Mouse (Mus musculus): ENCODE results near the gene A630095N17Rik. TPM values are rescaled to one million over a fixed set of nuclear protein-coding genes. Genes with fewer than 3 reads are reported as not detected.
"Not testable (repeated sequence)": the region's sequence is repeated elsewhere in the genome, so short reads cannot be mapped to it uniquely, and the experiment has no call there.

Gene A630095N17Rik
- polyA plus RNA-seq, 1 experiment from 2014 or later, result not detected

GRCm38 (mm10) chr1:75236117-75237050, 4.5 kb upstream of the A630095N17Rik start, which contains the start of gene Dnajb2:
Gene Dnajb2 (plus strand): TSS chr1:75236406.
- Histone ChIP-seq H3K4me2 (peak within 1 kb of the TSS; percentile 95), H3K4me3 (peak within 1 kb of the TSS; percentile 83), H3K36me3 (peaks cover 21% of the 10 kb centered on the region), H3K9me3 (no peaks in the 10 kb centered on the region), H3K9ac (peak within 1 kb of the TSS; percentile 93), H3K27me3 (replicated peaks) (no peaks in the 10 kb centered on the region; the same call in 1 of the 2 replicates), H3K27ac (replicated peaks) (peak within 1 kb of the TSS; percentile 94), H3K4me1 (peaks cover 35% of the 10 kb centered on the region)
- ATAC-seq (ENCODE audit: extremely low read depth, insufficient number of reproducible peaks, low FRiP score, low TSS enrichment), result peak; percentile 87
- whole genome bisulfite sequencing, result under 1% methylated on average over 64 of the region's 64 CpGs

- ATAC-seq (ENCODE audit: extremely low read depth, insufficient number of reproducible peaks, low FRiP score, low TSS enrichment), result no peak
- H3K9me3 ChIP-seq, result no peaks in the 10 kb centered on the region
- H3K4me2 ChIP-seq, result peak overlapping the region; percentile 37
- peaks cover 35% of the 10 kb centered on the region for H3K4me1 ChIP-seq
- peak overlapping the region; percentile 94; the same call in 1 of the 2 replicates for H3K27ac ChIP-seq (replicated peaks)
- no peak overlapping the region for H3K9ac ChIP-seq
- under 1% methylated on average over 8 of the region's 8 CpGs for WGBS
- peaks cover 4% of the 10 kb centered on the region for H3K36me3 ChIP-seq
- H3K4me3 ChIP-seq, result no peak overlapping the region
- no peaks in the 10 kb centered on the region; the same call in 1 of the 2 replicates for H3K27me3 ChIP-seq (replicated peaks)
Measured at GRCm38 (mm10) chr1:75234606-75235005, 2.7 kb upstream of the A630095N17Rik start.

GRCm38 (mm10) chr1:75232489-75232888, 587 bp upstream of the A630095N17Rik start:
- not testable (repeated sequence) for H3K4me2 ChIP-seq; H3K9ac ChIP-seq; H3K36me3 ChIP-seq; ATAC-seq (ENCODE audit: extremely low read depth, insufficient number of reproducible peaks, low FRiP score, low TSS enrichment); H3K27ac ChIP-seq (replicated peaks); H3K4me3 ChIP-seq; H3K9me3 ChIP-seq; H3K27me3 ChIP-seq (replicated peaks)
- 61% methylated on average over 4 of the region's 4 CpGs for WGBS
- H3K4me1 ChIP-seq, result peaks cover 36% of the 10 kb centered on the region

GRCm38 (mm10) chr1:75231224-75231623, 678 bp downstream of the A630095N17Rik start:
- Histone ChIP-seq H3K36me3 (no peaks in the 10 kb centered on the region), H3K4me2 (no peak overlapping the region), H3K4me1 (peaks cover 40% of the 10 kb centered on the region), H3K4me3 (no peak overlapping the region), H3K27ac (replicated peaks) (no peak overlapping the region), H3K9me3 (no peaks in the 10 kb centered on the region), H3K9ac (no peak overlapping the region), H3K27me3 (replicated peaks) (no peaks in the 10 kb centered on the region; the same call in 1 of the 2 replicates)
- ATAC-seq (ENCODE audit: extremely low read depth, insufficient number of reproducible peaks, low FRiP score, low TSS enrichment), result no peak
- 73% methylated on average over 4 of the region's 4 CpGs for WGBS

GRCm38 (mm10) chr1:75230335-75230994, 1.4 kb downstream of the A630095N17Rik start:
- Histone ChIP-seq H3K4me1 (peaks cover 40% of the 10 kb centered on the region), H3K27ac (replicated peaks) (no peak overlapping the region), H3K4me3 (no peak overlapping the region), H3K9me3 (no peaks in the 10 kb centered on the region), H3K4me2 (no peak overlapping the region), H3K27me3 (replicated peaks) (no peaks in the 10 kb centered on the region; the same call in 1 of the 2 replicates), H3K36me3 (no peaks in the 10 kb centered on the region), H3K9ac (no peak overlapping the region)
- 64% methylated on average over 7 of the region's 7 CpGs for WGBS
- ATAC-seq (ENCODE audit: extremely low read depth, insufficient number of reproducible peaks, low FRiP score, low TSS enrichment), result no peak

GRCm38 (mm10) chr1:75229158-75229557, 2.7 kb downstream of the A630095N17Rik start:
- no peak overlapping the region for H3K4me3 ChIP-seq
- peaks cover 32% of the 10 kb centered on the region for H3K4me1 ChIP-seq
- no peaks in the 10 kb centered on the region for H3K36me3 ChIP-seq
- peaks cover 3% of the 10 kb centered on the region for H3K27me3 ChIP-seq (replicated peaks)
- H3K9ac ChIP-seq, result no peak overlapping the region
- H3K27ac ChIP-seq (replicated peaks), result no peak overlapping the region
- ATAC-seq (ENCODE audit: extremely low read depth, insufficient number of reproducible peaks, low FRiP score, low TSS enrichment), result no peak
- no peaks in the 10 kb centered on the region for H3K9me3 ChIP-seq
- WGBS, result 52% methylated on average over 4 of the region's 4 CpGs
- no peak overlapping the region for H3K4me2 ChIP-seq

- Histone ChIP-seq H3K4me1 (peaks cover 30% of the 10 kb centered on the region), H3K9me3 (no peaks in the 10 kb centered on the region), H3K9ac (no peak overlapping the region), H3K4me2 (no peak overlapping the region), H3K27ac (replicated peaks) (no peak overlapping the region), H3K27me3 (replicated peaks) (peaks cover 4% of the 10 kb centered on the region), H3K36me3 (no peaks in the 10 kb centered on the region), H3K4me3 (no peak overlapping the region)
- no peak for ATAC-seq (ENCODE audit: extremely low read depth, insufficient number of reproducible peaks, low FRiP score, low TSS enrichment)
- 48% methylated on average over 1 of the region's 1 CpGs for WGBS
Measured at GRCm38 (mm10) chr1:75227653-75228052, 4.2 kb downstream of the A630095N17Rik start.

GRCm38 (mm10) chr1:75226138-75226537, 5.8 kb downstream of the A630095N17Rik start:
- Histone ChIP-seq H3K4me1 (peaks cover 30% of the 10 kb centered on the region), H3K4me3 (no peak overlapping the region), H3K9me3 (no peaks in the 10 kb centered on the region), H3K36me3 (no peaks in the 10 kb centered on the region), H3K9ac (no peak overlapping the region), H3K27me3 (replicated peaks) (peaks cover 19% of the 10 kb centered on the region), H3K4me2 (no peak overlapping the region), H3K27ac (replicated peaks) (no peak overlapping the region)
- no peak for ATAC-seq (ENCODE audit: extremely low read depth, insufficient number of reproducible peaks, low FRiP score, low TSS enrichment)
- WGBS, result 52% methylated on average over 2 of the region's 2 CpGs

- H3K4me3 ChIP-seq, result no peak overlapping the region
- no peaks in the 10 kb centered on the region for H3K36me3 ChIP-seq
- no peak overlapping the region for H3K4me2 ChIP-seq
- no peaks in the 10 kb centered on the region for H3K9me3 ChIP-seq
- H3K27ac ChIP-seq (replicated peaks), result no peak overlapping the region
- H3K9ac ChIP-seq, result no peak overlapping the region
- 39% methylated on average over 3 of the region's 3 CpGs for WGBS
- peaks cover 26% of the 10 kb centered on the region for H3K27me3 ChIP-seq (replicated peaks)
- no peak for ATAC-seq (ENCODE audit: extremely low read depth, insufficient number of reproducible peaks, low FRiP score, low TSS enrichment)
- peaks cover 30% of the 10 kb centered on the region for H3K4me1 ChIP-seq
Measured at GRCm38 (mm10) chr1:75225473-75225872, 6.4 kb downstream of the A630095N17Rik start.

- 52% methylated on average over 6 of the region's 6 CpGs for WGBS
- peaks cover 44% of the 10 kb centered on the region for H3K27me3 ChIP-seq (replicated peaks)
- H3K4me2 ChIP-seq, result no peak overlapping the region
- H3K4me1 ChIP-seq, result peaks cover 39% of the 10 kb centered on the region
- no peak overlapping the region for H3K4me3 ChIP-seq
- ATAC-seq (ENCODE audit: extremely low read depth, insufficient number of reproducible peaks, low FRiP score, low TSS enrichment), result no peak
- no peaks in the 10 kb centered on the region for H3K36me3 ChIP-seq
- no peaks in the 10 kb centered on the region for H3K9me3 ChIP-seq
- H3K9ac ChIP-seq, result no peak overlapping the region
- H3K27ac ChIP-seq (replicated peaks), result no peak overlapping the region
Measured at GRCm38 (mm10) chr1:75223532-75223931, 8.4 kb downstream of the A630095N17Rik start.

- Histone ChIP-seq H3K36me3 (no peaks in the 10 kb centered on the region), H3K9ac (no peak overlapping the region), H3K4me1 (peaks cover 44% of the 10 kb centered on the region), H3K4me3 (no peak overlapping the region), H3K27ac (replicated peaks) (no peak overlapping the region), H3K9me3 (no peaks in the 10 kb centered on the region), H3K27me3 (replicated peaks) (peaks cover 50% of the 10 kb centered on the region), H3K4me2 (no peak overlapping the region)
- ATAC-seq (ENCODE audit: extremely low read depth, insufficient number of reproducible peaks, low FRiP score, low TSS enrichment), result no peak
- WGBS, result 65% methylated on average over 6 of the region's 6 CpGs
Measured at GRCm38 (mm10) chr1:75222926-75223325, 9.0 kb downstream of the A630095N17Rik start.
